Mouse (Mus musculus): ENCODE data around the gene Dlgap1. TPM values are rescaled to one million over a fixed set of nuclear protein-coding genes. Genes with fewer than 3 reads are reported as not detected.
A peak's percentile ranks its signal among the peaks of the same experiment; 100 is the strongest.

Gene Dlgap1
- polyA plus RNA-seq, 1 experiment from 2014 or later, result 2.9 TPM

GRCm38 (mm10) chr17:70466413-70466812 is 497.5 kb downstream of the Dlgap1 start:
- 48% methylated on average over 4 of the region's 4 CpGs for WGBS
- Histone ChIP-seq H3K36me3 (ENCODE audit: control insufficient read depth, insufficient read depth, low read length) (no peaks in the 10 kb centered on the region), H3K9ac (ENCODE audit: low read length) (no peak overlapping the region), H3K27ac (ENCODE audit: low read depth) (no peak overlapping the region), H3K4me3 (ENCODE audit: low read depth, low read length) (no peak overlapping the region), H3K9me3 (ENCODE audit: control insufficient read depth, low read length) (no peaks in the 10 kb centered on the region), H3K4me1 (replicated peaks; ENCODE audit: control insufficient read depth, insufficient read depth, low read length) (no peaks in the 10 kb centered on the region), H3K27me3 (replicated peaks; ENCODE audit: control insufficient read depth, insufficient read depth, low read length) (no peaks in the 10 kb centered on the region), H3K4me2 (ENCODE audit: low read length) (no peak overlapping the region)
- ATAC-seq (replicated peaks; ENCODE audit: low FRiP score, low TSS enrichment, low read depth) (no peak), DNase-seq (ENCODE audit: low spot score) (no peak)

- Histone ChIP-seq H3K9me3 (ENCODE audit: control insufficient read depth, low read length) (no peaks in the 10 kb centered on the region), H3K36me3 (ENCODE audit: control insufficient read depth, insufficient read depth, low read length) (no peaks in the 10 kb centered on the region), H3K9ac (ENCODE audit: low read length) (no peak overlapping the region), H3K4me2 (ENCODE audit: low read length) (no peak overlapping the region), H3K4me1 (replicated peaks; ENCODE audit: control insufficient read depth, insufficient read depth, low read length) (no peaks in the 10 kb centered on the region), H3K27me3 (replicated peaks; ENCODE audit: control insufficient read depth, insufficient read depth, low read length) (no peaks in the 10 kb centered on the region), H3K4me3 (ENCODE audit: low read depth, low read length) (no peak overlapping the region), H3K27ac (ENCODE audit: low read depth) (no peak overlapping the region)
- 69% methylated on average over 7 of the region's 7 CpGs for WGBS
- ATAC-seq (replicated peaks; ENCODE audit: low FRiP score, low TSS enrichment, low read depth), result no peak
- peak; percentile 42 for DNase-seq (ENCODE audit: low spot score)
Measured at GRCm38 (mm10) chr17:70470970-70471371, 502.1 kb downstream of the Dlgap1 start.

GRCm38 (mm10) chr17:70472162-70472561 is 503.3 kb downstream of the Dlgap1 start:
- Histone ChIP-seq H3K4me3 (ENCODE audit: low read depth, low read length) (no peak overlapping the region), H3K9ac (ENCODE audit: low read length) (no peak overlapping the region), H3K36me3 (ENCODE audit: control insufficient read depth, insufficient read depth, low read length) (no peaks in the 10 kb centered on the region), H3K9me3 (ENCODE audit: control insufficient read depth, low read length) (no peaks in the 10 kb centered on the region), H3K4me2 (ENCODE audit: low read length) (no peak overlapping the region), H3K27ac (ENCODE audit: low read depth) (no peak overlapping the region), H3K27me3 (replicated peaks; ENCODE audit: control insufficient read depth, insufficient read depth, low read length) (no peaks in the 10 kb centered on the region), H3K4me1 (replicated peaks; ENCODE audit: control insufficient read depth, insufficient read depth, low read length) (no peaks in the 10 kb centered on the region)
- WGBS, result 78% methylated on average over 7 of the region's 7 CpGs
- DNase-seq (ENCODE audit: low spot score) (no peak), ATAC-seq (replicated peaks; ENCODE audit: low FRiP score, low TSS enrichment, low read depth) (no peak)

GRCm38 (mm10) chr17:70473871-70474270 is 505.0 kb downstream of the Dlgap1 start:
- H3K4me1 ChIP-seq (replicated peaks; ENCODE audit: control insufficient read depth, insufficient read depth, low read length), result no peaks in the 10 kb centered on the region
- 83% methylated on average over 4 of the region's 4 CpGs for WGBS
- H3K9ac ChIP-seq (ENCODE audit: low read length), result no peak overlapping the region
- no peaks in the 10 kb centered on the region for H3K27me3 ChIP-seq (replicated peaks; ENCODE audit: control insufficient read depth, insufficient read depth, low read length)
- ATAC-seq (replicated peaks; ENCODE audit: low FRiP score, low TSS enrichment, low read depth) (no peak), DNase-seq (ENCODE audit: low spot score) (no peak)
- no peak overlapping the region for H3K4me3 ChIP-seq (ENCODE audit: low read depth, low read length)
- no peaks in the 10 kb centered on the region for H3K36me3 ChIP-seq (ENCODE audit: control insufficient read depth, insufficient read depth, low read length)
- H3K27ac ChIP-seq (ENCODE audit: low read depth), result no peak overlapping the region
- H3K4me2 ChIP-seq (ENCODE audit: low read length), result no peak overlapping the region
- H3K9me3 ChIP-seq (ENCODE audit: control insufficient read depth, low read length), result no peaks in the 10 kb centered on the region

- Histone ChIP-seq H3K27me3 (replicated peaks; ENCODE audit: control insufficient read depth, insufficient read depth, low read length) (no peaks in the 10 kb centered on the region), H3K4me3 (ENCODE audit: low read depth, low read length) (no peak overlapping the region), H3K27ac (ENCODE audit: low read depth) (no peak overlapping the region), H3K4me2 (ENCODE audit: low read length) (no peak overlapping the region), H3K4me1 (replicated peaks; ENCODE audit: control insufficient read depth, insufficient read depth, low read length) (no peaks in the 10 kb centered on the region), H3K9me3 (ENCODE audit: control insufficient read depth, low read length) (no peaks in the 10 kb centered on the region), H3K9ac (ENCODE audit: low read length) (no peak overlapping the region), H3K36me3 (ENCODE audit: control insufficient read depth, insufficient read depth, low read length) (no peaks in the 10 kb centered on the region)
- DNase-seq (ENCODE audit: low spot score) (no peak), ATAC-seq (replicated peaks; ENCODE audit: low FRiP score, low TSS enrichment, low read depth) (no peak)
- WGBS, result 84% methylated on average over 4 of the region's 4 CpGs
Measured at GRCm38 (mm10) chr17:70483716-70484115, 514.8 kb downstream of the Dlgap1 start.

- no peaks in the 10 kb centered on the region for H3K4me1 ChIP-seq (replicated peaks; ENCODE audit: control insufficient read depth, insufficient read depth, low read length)
- H3K27ac ChIP-seq (ENCODE audit: low read depth), result no peak overlapping the region
- WGBS, result 86% methylated on average over 4 of the region's 4 CpGs
- no peak overlapping the region for H3K4me3 ChIP-seq (ENCODE audit: low read depth, low read length)
- ATAC-seq (replicated peaks; ENCODE audit: low FRiP score, low TSS enrichment, low read depth) (no peak), DNase-seq (ENCODE audit: low spot score) (no peak)
- H3K36me3 ChIP-seq (ENCODE audit: control insufficient read depth, insufficient read depth, low read length), result no peaks in the 10 kb centered on the region
- H3K27me3 ChIP-seq (replicated peaks; ENCODE audit: control insufficient read depth, insufficient read depth, low read length), result no peaks in the 10 kb centered on the region
- no peak overlapping the region for H3K9ac ChIP-seq (ENCODE audit: low read length)
- no peaks in the 10 kb centered on the region for H3K9me3 ChIP-seq (ENCODE audit: control insufficient read depth, low read length)
- H3K4me2 ChIP-seq (ENCODE audit: low read length), result no peak overlapping the region
Measured at GRCm38 (mm10) chr17:70485668-70486067, 516.8 kb downstream of the Dlgap1 start.

GRCm38 (mm10) chr17:70486259-70486658 is 517.4 kb downstream of the Dlgap1 start:
- Histone ChIP-seq H3K27ac (ENCODE audit: low read depth) (no peak overlapping the region), H3K27me3 (replicated peaks; ENCODE audit: control insufficient read depth, insufficient read depth, low read length) (no peaks in the 10 kb centered on the region), H3K9me3 (ENCODE audit: control insufficient read depth, low read length) (no peaks in the 10 kb centered on the region), H3K4me3 (ENCODE audit: low read depth, low read length) (no peak overlapping the region), H3K4me1 (replicated peaks; ENCODE audit: control insufficient read depth, insufficient read depth, low read length) (no peaks in the 10 kb centered on the region), H3K4me2 (ENCODE audit: low read length) (no peak overlapping the region), H3K9ac (ENCODE audit: low read length) (no peak overlapping the region), H3K36me3 (ENCODE audit: control insufficient read depth, insufficient read depth, low read length) (no peaks in the 10 kb centered on the region)
- WGBS, result 62% methylated on average over 7 of the region's 7 CpGs
- ATAC-seq (replicated peaks; ENCODE audit: low FRiP score, low TSS enrichment, low read depth), result no peak
- DNase-seq (ENCODE audit: low spot score), result no peak

- DNase-seq (ENCODE audit: low spot score) (peak; percentile 10), ATAC-seq (replicated peaks; ENCODE audit: low FRiP score, low TSS enrichment, low read depth) (no peak)
- H3K4me1 ChIP-seq (replicated peaks; ENCODE audit: control insufficient read depth, insufficient read depth, low read length), result no peaks in the 10 kb centered on the region
- H3K36me3 ChIP-seq (ENCODE audit: control insufficient read depth, insufficient read depth, low read length), result no peaks in the 10 kb centered on the region
- H3K4me3 ChIP-seq (ENCODE audit: low read depth, low read length), result no peak overlapping the region
- H3K9me3 ChIP-seq (ENCODE audit: control insufficient read depth, low read length), result no peaks in the 10 kb centered on the region
- H3K9ac ChIP-seq (ENCODE audit: low read length), result no peak overlapping the region
- WGBS, result 84% methylated on average over 10 of the region's 10 CpGs
- no peaks in the 10 kb centered on the region for H3K27me3 ChIP-seq (replicated peaks; ENCODE audit: control insufficient read depth, insufficient read depth, low read length)
- no peak overlapping the region for H3K27ac ChIP-seq (ENCODE audit: low read depth)
- H3K4me2 ChIP-seq (ENCODE audit: low read length), result no peak overlapping the region
Measured at GRCm38 (mm10) chr17:70486831-70487230, 518.0 kb downstream of the Dlgap1 start.

GRCm38 (mm10) chr17:70488784-70489265 is 520.0 kb downstream of the Dlgap1 start:
- H3K9me3 ChIP-seq (ENCODE audit: control insufficient read depth, low read length), result no peaks in the 10 kb centered on the region
- no peak overlapping the region for H3K27ac ChIP-seq (ENCODE audit: low read depth)
- no peak overlapping the region for H3K9ac ChIP-seq (ENCODE audit: low read length)
- no peaks in the 10 kb centered on the region for H3K27me3 ChIP-seq (replicated peaks; ENCODE audit: control insufficient read depth, insufficient read depth, low read length)
- H3K36me3 ChIP-seq (ENCODE audit: control insufficient read depth, insufficient read depth, low read length), result no peaks in the 10 kb centered on the region
- DNase-seq (ENCODE audit: low spot score), result no peak
- no peaks in the 10 kb centered on the region for H3K4me1 ChIP-seq (replicated peaks; ENCODE audit: control insufficient read depth, insufficient read depth, low read length)
- H3K4me2 ChIP-seq (ENCODE audit: low read length), result no peak overlapping the region
- no peak overlapping the region for H3K4me3 ChIP-seq (ENCODE audit: low read depth, low read length)
- WGBS, result 77% methylated on average over 7 of the region's 7 CpGs
- ATAC-seq (replicated peaks; ENCODE audit: low FRiP score, low TSS enrichment, low read depth), result no peak
